Mouse (Mus musculus): ENCODE results near the gene Smim6. TPM values are rescaled to one million over a fixed set of nuclear protein-coding genes. Genes with fewer than 3 reads are reported as not detected.

Smim6 gene
- polyA plus RNA-seq, 2 experiments = 1.8 to 2.0 TPM

GRCm38 (mm10) chr11:115945247-115945646 is 33.4 kb downstream of the Smim6 start:
- DNase-seq (ENCODE audit: low read depth in 3 of 3, low spot score in 3 of 3) (no peak), ATAC-seq (ENCODE audit: insufficient read depth) (no peak)
- TF ChIP-seq CTCF (IDR thresholded peaks at IDR 0.05; ENCODE audit: low read depth) = no peak
- TF ChIP-seq EP300 (IDR thresholded peaks at IDR 0.05; ENCODE audit: low read depth) = no peak
- no peak overlapping the region for H3K9ac ChIP-seq (replicated peaks)
- peaks cover 14% of the 10 kb centered on the region for H3K36me3 ChIP-seq (replicated peaks; ENCODE audit: control insufficient read depth, insufficient read depth, low read depth)
- no peak overlapping the region for H3K4me2 ChIP-seq (ENCODE audit: low read depth)
- no peaks in the 10 kb centered on the region for H3K4me1 ChIP-seq (replicated peaks; ENCODE audit: control insufficient read depth in 2 of 2, insufficient read depth in 2 of 2, low read length in 1 of 2)
- no peaks in the 10 kb centered on the region for H3K9me3 ChIP-seq (ENCODE audit: control insufficient read depth, low read length)
- no peak overlapping the region for H3K27ac ChIP-seq
- WGBS (ENCODE audit: insufficient replicate concordance) = 79% methylated on average over 8 of the region's 8 CpGs
- no peaks in the 10 kb centered on the region for H3K27me3 ChIP-seq (ENCODE audit: control insufficient read depth, insufficient read depth, low read length)
- H3K4me3 ChIP-seq (ENCODE audit: insufficient read depth in 1 of 2, low read depth in 2 of 2, low read length in 2 of 2) = no peak overlapping the region

GRCm38 (mm10) chr11:115946221-115946828 is 34.5 kb downstream of the Smim6 start:
- Histone ChIP-seq H3K36me3 (replicated peaks; ENCODE audit: control insufficient read depth, insufficient read depth, low read depth) (peaks cover 11% of the 10 kb centered on the region), H3K9me3 (ENCODE audit: control insufficient read depth, low read length) (no peaks in the 10 kb centered on the region), H3K4me2 (ENCODE audit: low read depth) (no peak overlapping the region), H3K4me1 (replicated peaks; ENCODE audit: control insufficient read depth in 2 of 2, insufficient read depth in 2 of 2, low read length in 1 of 2) (no peaks in the 10 kb centered on the region), H3K9ac (replicated peaks) (no peak overlapping the region), H3K27me3 (ENCODE audit: control insufficient read depth, insufficient read depth, low read length) (no peaks in the 10 kb centered on the region), H3K4me3 (ENCODE audit: insufficient read depth in 1 of 2, low read depth in 2 of 2, low read length in 2 of 2) (no peak overlapping the region), H3K27ac (no peak overlapping the region)
- TF ChIP-seq CTCF (IDR thresholded peaks at IDR 0.05; ENCODE audit: low read depth) (no peak), EP300 (IDR thresholded peaks at IDR 0.05; ENCODE audit: low read depth) (no peak)
- 83% methylated on average over 9 of the region's 9 CpGs for WGBS (ENCODE audit: insufficient replicate concordance)
- ATAC-seq (ENCODE audit: insufficient read depth) (no peak), DNase-seq (ENCODE audit: low read depth in 3 of 3, low spot score in 3 of 3) (no peak)

DNA sequence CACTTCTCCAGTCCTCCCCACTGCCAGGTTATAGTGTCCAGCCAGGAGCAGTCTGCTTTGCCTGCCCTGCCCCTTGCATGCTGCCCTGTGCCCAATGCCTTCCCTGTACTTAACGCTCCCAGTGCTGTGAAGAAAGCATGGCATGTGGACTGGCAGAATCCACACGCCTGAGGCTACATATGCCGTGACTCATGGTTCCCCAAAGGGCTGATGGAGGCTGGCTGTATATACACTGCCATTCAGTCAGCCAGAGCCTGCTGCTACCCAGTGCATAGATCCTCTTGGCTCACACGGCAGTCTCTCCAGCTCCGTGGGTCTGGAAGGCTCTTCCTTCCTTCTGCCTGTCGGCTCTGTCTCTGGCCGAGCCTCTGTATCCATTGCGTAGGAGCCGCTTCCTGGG is 36.5 kb downstream of the Smim6 start:
- Histone ChIP-seq H3K27ac (no peak overlapping the region), H3K27me3 (ENCODE audit: control insufficient read depth, insufficient read depth, low read length) (no peaks in the 10 kb centered on the region), H3K4me3 (ENCODE audit: insufficient read depth in 1 of 2, low read depth in 2 of 2, low read length in 2 of 2) (no peak overlapping the region), H3K4me2 (ENCODE audit: low read depth) (no peak overlapping the region), H3K9ac (replicated peaks) (no peak overlapping the region), H3K9me3 (ENCODE audit: control insufficient read depth, low read length) (no peaks in the 10 kb centered on the region), H3K4me1 (replicated peaks; ENCODE audit: control insufficient read depth in 2 of 2, insufficient read depth in 2 of 2, low read length in 1 of 2) (no peaks in the 10 kb centered on the region), H3K36me3 (replicated peaks; ENCODE audit: control insufficient read depth, insufficient read depth, low read depth) (peaks cover 12% of the 10 kb centered on the region)
- DNase-seq (ENCODE audit: low read depth in 3 of 3, low spot score in 3 of 3) = no peak
- 90% methylated on average over 9 of the region's 9 CpGs for WGBS (ENCODE audit: insufficient replicate concordance)
- TF ChIP-seq CTCF (IDR thresholded peaks at IDR 0.05; ENCODE audit: low read depth) (no peak), EP300 (IDR thresholded peaks at IDR 0.05; ENCODE audit: low read depth) (no peak)
- no peak for ATAC-seq (ENCODE audit: insufficient read depth)

GRCm38 (mm10) chr11:115950719-115951118 is 38.9 kb downstream of the Smim6 start:
- no peaks in the 10 kb centered on the region for H3K9me3 ChIP-seq (ENCODE audit: control insufficient read depth, low read length)
- DNase-seq (ENCODE audit: low read depth in 3 of 3, low spot score in 3 of 3) (no peak), ATAC-seq (ENCODE audit: insufficient read depth) (no peak)
- no peak overlapping the region for H3K9ac ChIP-seq (replicated peaks)
- H3K27ac ChIP-seq = no peak overlapping the region
- no peak overlapping the region for H3K4me3 ChIP-seq (ENCODE audit: insufficient read depth in 1 of 2, low read depth in 2 of 2, low read length in 2 of 2)
- TF ChIP-seq CTCF (IDR thresholded peaks at IDR 0.05; ENCODE audit: low read depth) (no peak), EP300 (IDR thresholded peaks at IDR 0.05; ENCODE audit: low read depth) (no peak)
- no peaks in the 10 kb centered on the region for H3K27me3 ChIP-seq (ENCODE audit: control insufficient read depth, insufficient read depth, low read length)
- no peak overlapping the region for H3K4me2 ChIP-seq (ENCODE audit: low read depth)
- peaks cover 17% of the 10 kb centered on the region for H3K36me3 ChIP-seq (replicated peaks; ENCODE audit: control insufficient read depth, insufficient read depth, low read depth)
- H3K4me1 ChIP-seq (replicated peaks; ENCODE audit: control insufficient read depth in 2 of 2, insufficient read depth in 2 of 2, low read length in 1 of 2) = no peaks in the 10 kb centered on the region; a peak in 1 of 4 replicates
- 87% methylated on average over 2 of the region's 2 CpGs for WGBS (ENCODE audit: insufficient replicate concordance)

GRCm38 (mm10) chr11:115954712-115955111 is 42.9 kb downstream of the Smim6 start:
- WGBS (ENCODE audit: insufficient replicate concordance) = 80% methylated on average over 5 of the region's 5 CpGs
- TF ChIP-seq CTCF (IDR thresholded peaks at IDR 0.05; ENCODE audit: low read depth) (no peak), EP300 (IDR thresholded peaks at IDR 0.05; ENCODE audit: low read depth) (no peak)
- H3K4me1 ChIP-seq (replicated peaks; ENCODE audit: control insufficient read depth in 2 of 2, insufficient read depth in 2 of 2, low read length in 1 of 2) = no peaks in the 10 kb centered on the region; a peak in 1 of 4 replicates
- no peak overlapping the region for H3K4me3 ChIP-seq (ENCODE audit: insufficient read depth in 1 of 2, low read depth in 2 of 2, low read length in 2 of 2)
- DNase-seq (ENCODE audit: low read depth in 3 of 3, low spot score in 3 of 3) (no peak), ATAC-seq (ENCODE audit: insufficient read depth) (no peak)
- H3K27ac ChIP-seq = no peak overlapping the region
- H3K4me2 ChIP-seq (ENCODE audit: low read depth) = no peak overlapping the region
- no peaks in the 10 kb centered on the region for H3K9me3 ChIP-seq (ENCODE audit: control insufficient read depth, low read length)
- no peaks in the 10 kb centered on the region for H3K27me3 ChIP-seq (ENCODE audit: control insufficient read depth, insufficient read depth, low read length)
- H3K9ac ChIP-seq (replicated peaks) = no peak overlapping the region
- H3K36me3 ChIP-seq (replicated peaks; ENCODE audit: control insufficient read depth, insufficient read depth, low read depth) = peaks cover 21% of the 10 kb centered on the region
